Mouse (Mus musculus): ENCODE measurements around the gene Ankrd31.
"Not testable (repeated sequence)": the region's sequence is repeated elsewhere in the genome, so short reads cannot be mapped to it uniquely, and the experiment has no call there.

Gene Ankrd31

DNA sequence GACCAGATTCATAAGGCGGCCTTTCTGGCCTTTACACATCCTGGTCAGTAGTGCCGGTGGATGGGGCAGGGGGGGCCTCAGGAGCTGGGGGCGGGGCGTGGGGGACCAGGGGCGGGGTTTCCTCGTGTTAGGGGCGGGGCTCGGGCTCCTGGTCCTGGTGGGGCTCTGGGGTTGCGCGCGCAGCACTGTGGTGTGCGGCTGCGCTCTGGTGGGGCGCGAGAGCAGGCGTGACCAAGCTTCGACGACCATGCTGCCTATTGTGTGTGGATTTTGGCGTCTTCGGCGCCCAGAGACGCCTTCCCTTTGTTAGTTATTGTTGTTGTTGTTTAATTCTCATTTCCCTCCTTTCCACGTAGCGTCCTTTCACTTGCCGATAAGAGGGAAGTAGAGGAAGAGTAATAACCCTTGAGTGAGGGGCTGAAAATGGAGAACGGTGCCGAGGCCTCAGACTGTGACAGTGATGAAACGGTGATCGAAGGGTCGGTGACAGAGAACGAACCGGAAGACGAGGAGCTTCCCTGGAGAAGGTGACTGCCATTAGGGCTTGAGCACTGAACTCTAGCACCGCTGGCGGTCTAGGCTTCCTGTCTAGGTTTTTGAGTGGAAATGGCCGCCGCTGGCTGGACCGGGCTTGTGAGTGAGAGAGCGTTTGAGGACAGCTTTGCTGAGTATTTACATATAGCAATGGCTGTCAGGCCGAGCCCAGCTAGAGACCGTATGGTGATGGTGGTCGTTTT lies at the start of gene Ankrd31:
Ankrd31 (plus strand) TSS at position 164 of the 737 bp plus-strand sequence.
- no peak for DNase-seq (ENCODE audit: low read depth)

DNA sequence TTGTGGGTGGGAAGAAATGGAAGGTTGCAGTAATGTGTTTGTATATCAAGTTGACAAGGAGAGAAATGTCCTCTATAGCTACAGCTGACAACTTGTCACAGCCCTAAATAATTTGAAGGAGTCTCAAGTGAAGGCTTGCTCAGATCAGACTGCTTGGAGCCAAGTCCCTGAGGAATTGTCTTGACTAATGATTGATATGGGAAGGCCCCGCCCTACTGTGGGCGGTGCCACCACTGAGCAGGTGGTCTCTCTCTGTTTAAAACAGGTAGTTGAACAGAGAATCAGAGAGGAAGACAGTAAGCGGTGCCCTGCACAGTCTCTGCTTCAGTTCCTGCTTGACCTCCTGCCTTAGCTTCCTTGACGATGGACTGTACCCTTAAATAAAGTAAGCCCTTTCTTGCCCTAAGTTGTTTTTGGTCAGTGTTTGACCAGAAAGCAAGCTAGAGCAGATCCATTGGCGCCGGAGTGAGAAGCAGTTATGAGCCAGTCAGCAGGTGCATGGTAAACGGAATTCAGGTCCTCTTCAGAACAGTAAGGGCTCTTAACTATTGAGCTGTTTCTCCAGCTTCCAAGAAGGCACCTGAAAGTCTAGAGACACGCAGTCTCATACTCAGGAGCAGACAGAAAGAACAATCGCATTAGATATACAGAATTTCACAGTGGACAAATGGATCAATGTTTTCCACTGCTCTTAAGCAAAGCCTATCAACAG lies 45.3 kb upstream of the Ankrd31 start:
- no peak for DNase-seq (ENCODE audit: low read depth)

GRCm38 (mm10) chr13:96709269-96710233 lies 38.5 kb upstream of the Ankrd31 start:
- DNase-seq (ENCODE audit: low read depth), result no peak

- no peak for DNase-seq (ENCODE audit: low read depth)
These were observed 31.8 kb upstream of the Ankrd31 start for GRCm38 (mm10) chr13:96716311-96716710.

DNA sequence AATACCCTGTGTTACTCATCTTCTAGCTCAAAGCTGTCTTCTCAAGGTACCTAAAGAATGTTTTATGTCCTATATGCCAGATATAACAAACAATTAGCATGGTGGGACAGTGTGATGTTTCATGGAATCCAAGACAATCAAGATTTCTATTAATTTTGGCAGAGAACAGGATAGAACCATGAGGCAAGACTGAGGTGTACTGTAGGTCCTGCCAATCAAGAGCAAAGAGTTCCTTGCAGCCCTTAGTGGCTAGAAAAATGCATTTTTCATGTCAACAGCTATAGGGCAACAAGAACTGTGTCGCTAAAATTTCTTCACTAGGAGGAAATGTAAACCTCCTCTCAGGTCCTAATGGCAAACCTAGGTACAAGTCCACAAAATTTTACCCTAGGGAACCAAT lies 30.3 kb upstream of the Ankrd31 start:
- no peak for DNase-seq (ENCODE audit: low read depth)

DNA sequence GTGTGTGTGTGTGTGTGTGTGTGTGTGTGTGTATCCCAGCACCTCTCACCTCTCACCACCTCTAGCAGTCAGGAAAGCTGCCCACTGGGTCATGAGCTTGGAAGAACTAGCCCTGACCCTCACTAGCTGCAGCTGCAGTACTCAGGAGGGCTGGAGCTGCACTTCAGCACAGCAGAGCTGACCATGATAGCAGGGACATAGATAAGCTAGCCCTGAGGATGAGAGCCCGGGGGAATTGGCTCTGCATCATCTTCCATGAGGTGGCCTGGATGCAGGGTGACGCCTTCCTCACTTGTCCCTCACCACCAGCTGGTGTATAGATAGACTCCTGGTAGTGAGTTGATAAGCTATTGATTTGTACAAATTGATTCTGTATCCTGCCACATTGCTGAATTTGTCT lies 28.1 kb upstream of the Ankrd31 start:
- no peak for DNase-seq (ENCODE audit: low read depth)

DNA sequence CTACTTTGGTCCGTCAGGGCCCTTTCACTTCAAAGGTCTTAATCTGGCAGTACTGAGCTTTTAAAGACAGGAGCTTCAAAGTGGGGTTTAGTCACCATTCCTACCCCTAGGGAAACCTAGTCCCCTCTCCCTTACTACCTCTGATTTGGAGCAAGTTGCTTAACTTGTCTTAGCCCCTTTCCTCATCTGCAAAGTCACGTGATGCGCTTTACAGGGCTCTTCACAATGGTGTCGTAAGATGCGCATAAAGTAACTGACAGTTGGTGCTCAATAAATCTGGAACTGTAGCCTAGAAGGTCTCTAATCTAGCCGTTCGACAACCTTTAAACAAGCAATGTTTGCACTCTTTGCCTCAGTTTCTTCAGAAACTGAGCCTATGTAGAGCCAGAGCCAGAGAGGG lies 19.8 kb upstream of the Ankrd31 start:
- DNase-seq (ENCODE audit: low read depth), result no peak

GRCm38 (mm10) chr13:96729146-96729545 lies 18.9 kb upstream of the Ankrd31 start:
- no peak for DNase-seq (ENCODE audit: low read depth)

DNA sequence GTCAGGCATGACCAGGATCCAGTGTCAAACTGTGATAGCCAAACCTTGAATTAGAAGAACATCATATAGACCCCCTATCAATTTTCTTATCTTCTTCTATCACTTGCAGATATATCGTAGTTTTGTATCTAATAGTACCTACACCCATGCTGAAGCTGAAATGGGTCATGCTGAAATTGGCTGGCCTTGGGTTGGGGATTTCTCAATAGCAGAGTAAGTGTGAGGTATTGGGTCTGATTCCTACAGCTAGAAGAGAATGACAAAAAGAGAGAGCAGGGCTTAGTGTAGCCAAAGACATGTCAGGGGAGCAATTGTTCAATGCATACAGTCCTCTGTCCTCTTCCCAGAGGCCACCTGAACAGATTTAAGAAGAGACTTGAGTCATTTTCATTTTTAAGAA lies 18.0 kb upstream of the Ankrd31 start:
- no peak for DNase-seq (ENCODE audit: low read depth)

DNA sequence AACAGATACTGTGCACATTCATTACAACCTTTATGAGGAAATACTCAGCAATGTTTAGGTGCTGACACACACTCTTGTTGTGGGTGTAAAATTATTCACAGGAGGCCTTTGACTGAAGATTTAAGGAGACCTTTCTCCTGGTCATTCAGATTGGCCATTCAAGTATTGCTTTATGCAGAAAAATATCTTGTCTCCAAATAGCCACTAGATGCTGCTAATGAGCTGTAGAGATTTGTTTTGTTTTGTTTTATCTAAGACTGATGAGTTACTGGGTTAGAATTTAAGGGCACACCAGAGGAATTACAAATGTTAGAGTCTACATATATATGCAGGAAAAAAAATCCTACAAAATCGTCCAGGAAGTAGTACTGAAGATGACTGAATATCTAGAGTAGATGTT lies 12.9 kb upstream of the Ankrd31 start:
- peak; percentile 77 for DNase-seq (ENCODE audit: low read depth)

DNA sequence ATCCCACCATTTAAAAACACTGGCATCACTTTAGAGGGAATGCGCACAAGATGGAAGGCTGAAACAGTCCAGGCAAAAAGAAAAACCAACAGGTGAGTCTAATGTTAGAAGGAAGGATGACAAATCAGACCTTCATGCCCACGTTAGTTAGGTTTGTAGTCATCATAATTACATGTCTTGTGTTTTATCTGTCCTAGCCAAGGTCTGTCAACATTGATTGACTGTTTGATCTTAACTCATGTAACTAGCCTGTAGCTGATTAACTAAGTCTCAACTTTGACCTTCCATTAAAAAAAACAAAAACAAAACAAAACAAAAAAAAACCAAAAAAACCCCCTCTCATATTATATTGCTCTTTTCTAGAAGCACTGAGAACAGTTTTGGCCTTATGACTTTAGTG lies 7.9 kb upstream of the Ankrd31 start:
- DNase-seq (ENCODE audit: low read depth), result no peak

DNA sequence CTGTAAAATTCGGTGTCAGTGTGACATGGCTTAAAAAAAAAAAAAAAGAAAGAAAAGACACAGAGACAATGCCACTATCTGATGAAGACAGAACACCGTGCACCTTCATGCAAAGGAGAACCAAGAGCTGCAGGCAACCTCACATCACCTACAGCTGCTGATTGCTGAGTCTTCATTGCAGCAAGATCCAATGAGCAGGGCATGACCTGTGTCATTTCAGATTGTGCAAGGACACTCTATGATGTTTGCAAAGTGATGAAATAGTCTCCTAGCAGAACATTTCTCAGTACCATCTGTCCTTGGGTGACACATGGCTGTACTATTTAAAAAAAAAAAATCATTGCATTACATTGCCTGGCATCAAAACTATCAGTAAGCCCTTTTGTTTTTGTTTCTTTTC lies 5.2 kb upstream of the Ankrd31 start:
- DNase-seq (ENCODE audit: low read depth), result peak; percentile 79

- peak; percentile 27 for DNase-seq (ENCODE audit: low read depth)
These were observed 2.0 kb upstream of the Ankrd31 start for GRCm38 (mm10) chr13:96746055-96746454.

DNA sequence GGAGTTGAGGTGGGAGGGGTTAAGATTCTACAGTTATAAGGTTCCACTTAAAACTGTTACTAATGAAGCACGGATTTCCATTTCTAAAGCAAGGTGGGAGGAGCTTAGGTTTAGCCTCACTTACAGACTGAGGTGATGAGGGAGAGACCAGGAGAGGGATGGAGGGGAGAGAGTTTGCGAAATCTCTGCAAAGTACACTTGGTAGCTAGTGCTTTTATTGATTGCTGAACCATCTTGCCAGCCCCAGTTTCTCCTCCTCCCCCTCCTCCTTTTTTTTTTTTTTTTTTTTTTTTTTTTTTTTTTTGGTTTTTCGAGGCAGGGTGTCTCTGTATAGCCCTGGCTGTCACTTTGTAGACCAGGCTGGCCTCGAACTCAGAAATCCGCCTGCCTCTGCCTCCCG lies 1.8 kb downstream of the Ankrd31 start:
- no peak for DNase-seq (ENCODE audit: low read depth)

DNA sequence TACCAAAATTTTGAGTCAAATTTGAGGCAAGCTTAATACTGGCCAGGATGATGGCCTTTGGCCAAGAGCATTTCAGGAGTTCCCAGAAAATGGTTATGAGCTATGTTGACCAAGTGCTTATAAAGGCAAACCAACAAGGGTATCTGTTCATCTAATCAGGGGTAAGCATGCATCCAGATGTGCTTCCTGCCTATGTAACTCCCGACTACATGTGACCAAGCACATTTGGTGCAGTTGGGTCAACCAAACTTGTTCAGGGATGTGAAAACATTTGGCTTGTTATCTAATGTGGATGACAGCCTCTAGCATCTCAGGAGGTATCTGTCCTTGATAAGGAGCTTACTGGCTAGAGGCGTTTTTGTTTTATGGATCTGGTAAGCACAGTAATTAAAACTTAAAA lies 12.8 kb downstream of the Ankrd31 start:
- peak; percentile 94 for DNase-seq (ENCODE audit: low read depth)

GRCm38 (mm10) chr13:96786071-96786470 lies 38.0 kb downstream of the Ankrd31 start:
- DNase-seq (ENCODE audit: low read depth), result not testable (repeated sequence)

- no peak for DNase-seq (ENCODE audit: low read depth)
These were observed 45.4 kb downstream of the Ankrd31 start for GRCm38 (mm10) chr13:96793451-96793850.

- DNase-seq (ENCODE audit: low read depth), result no peak
These were observed 47.2 kb downstream of the Ankrd31 start for GRCm38 (mm10) chr13:96795301-96795700.

DNA sequence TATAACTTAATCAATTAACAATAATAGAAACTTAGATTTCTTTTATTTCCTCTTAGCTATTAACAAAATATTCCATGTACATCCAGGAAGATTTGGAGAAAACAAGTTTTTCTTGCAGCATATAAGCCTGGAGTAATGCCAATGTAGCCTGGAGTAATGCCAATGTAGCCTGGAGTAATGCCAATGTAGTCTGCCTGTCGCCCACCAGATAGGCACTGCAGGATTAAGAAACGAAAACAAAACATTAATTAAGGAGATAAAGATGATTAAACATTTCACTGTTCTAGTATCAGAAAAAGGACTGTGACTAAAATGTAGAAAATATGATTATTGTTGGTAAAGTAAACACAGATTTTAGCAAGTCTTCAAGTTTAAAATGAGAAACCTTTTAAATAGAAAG lies 49.4 kb downstream of the Ankrd31 start:
- DNase-seq (ENCODE audit: low read depth), result peak; percentile 47

GRCm38 (mm10) chr13:96849752-96850151 lies 101.7 kb downstream of the Ankrd31 start:
- peak; percentile 47 for DNase-seq (ENCODE audit: low read depth)

DNA sequence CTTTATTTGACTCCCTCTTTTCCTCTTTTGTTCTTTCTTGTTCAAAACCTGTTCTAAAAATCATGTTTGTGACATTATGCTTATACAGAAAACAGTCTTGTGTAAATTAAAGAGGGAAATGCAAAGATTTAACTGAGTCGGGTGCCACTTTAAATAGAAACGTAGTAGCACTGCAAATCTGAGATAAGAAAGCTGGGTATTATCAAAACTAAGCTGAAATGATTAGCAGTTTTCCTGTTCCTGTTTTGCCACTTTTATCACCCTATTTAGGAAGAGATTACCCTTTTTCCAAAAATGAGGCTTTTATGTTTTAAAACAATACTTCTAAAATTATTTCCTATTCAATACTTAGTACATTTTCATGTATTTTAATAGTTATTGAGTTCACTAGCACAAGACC lies 104.1 kb downstream of the Ankrd31 start:
- peak; percentile 36 for DNase-seq (ENCODE audit: low read depth)

- DNase-seq (ENCODE audit: low read depth), result peak; percentile 50
These were observed 105.2 kb downstream of the Ankrd31 start for GRCm38 (mm10) chr13:96853256-96853655.

All from 416B (cell line).